In genomic region chr2:145115043-145115442, GRCm38 (mm10) we compare ENCODE assay signal across 34 mouse cellular contexts.
"Had no signal": no experiment of that assay in that cellular context is flagged by ENCODE, and none has a peak within 500 bp of the region (broad histone marks: within the 10 kb centered on the region; RNA-seq: fewer than 3 reads in every experiment).

No protein-coding gene starts in this region.

- H3K36me3 ChIP-seq: heart, embryonic 10.5 days; heart, embryonic 12.5 days; heart, embryonic 13.5 days; heart, embryonic 15.5 days; hindbrain, embryonic 10.5 days; hindbrain, embryonic 12.5 days; hindbrain, embryonic 13.5 days; hindbrain, embryonic 15.5 days; intestine, embryonic 15.5 days; kidney, embryonic 15.5 days had no signal

- H3K9ac ChIP-seq: heart, embryonic 12.5 days; heart, embryonic 13.5 days; heart, embryonic 15.5 days; hindbrain, embryonic 12.5 days; hindbrain, embryonic 13.5 days; hindbrain, embryonic 14.5 days; hindbrain, embryonic 15.5 days; intestine, embryonic 15.5 days; kidney, embryonic 15.5 days had no signal

- H3K4me1 ChIP-seq: heart, embryonic 10.5 days; heart, embryonic 12.5 days; heart, embryonic 15.5 days; hindbrain, embryonic 10.5 days; hindbrain, embryonic 12.5 days; hindbrain, embryonic 13.5 days; hindbrain, embryonic 15.5 days; intestine, embryonic 15.5 days; kidney, embryonic 15.5 days had no signal

- H3K4me2 ChIP-seq: heart, embryonic 11.5 days; heart, embryonic 12.5 days; heart, embryonic 13.5 days; heart, embryonic 15.5 days; hindbrain, embryonic 12.5 days; hindbrain, embryonic 13.5 days; hindbrain, embryonic 14.5 days; hindbrain, embryonic 15.5 days; intestine, embryonic 15.5 days; kidney, embryonic 15.5 days had no signal

- H3K27ac ChIP-seq: heart, embryonic 10.5 days; heart, embryonic 13.5 days; heart, embryonic 15.5 days; hindbrain, embryonic 10.5 days; hindbrain, embryonic 12.5 days; hindbrain, embryonic 13.5 days; hindbrain, embryonic 14.5 days; hindbrain, embryonic 15.5 days; hindbrain, postnatal 0 days; intestine, embryonic 15.5 days; kidney, embryonic 15.5 days; kidney, postnatal 0 days had no signal

- H3K27me3 ChIP-seq: heart, embryonic 12.5 days; heart, embryonic 13.5 days; heart, embryonic 15.5 days; hindbrain, embryonic 12.5 days; hindbrain, embryonic 13.5 days; hindbrain, embryonic 15.5 days; intestine, embryonic 15.5 days; kidney, embryonic 15.5 days had no signal

- ATAC-seq: hindbrain, embryonic 16.5 days; hindbrain, postnatal 0 days; inflammation-experienced regulatory T-cells, adult 6 months; intestine, embryonic 15.5 days; intestine, embryonic 16.5 days; intestine, postnatal 0 days had no signal

- H3K4me3 ChIP-seq: heart, embryonic 10.5 days; heart, embryonic 12.5 days; heart, embryonic 13.5 days; heart, embryonic 15.5 days; hindbrain, embryonic 10.5 days; hindbrain, embryonic 12.5 days; hindbrain, embryonic 13.5 days; hindbrain, embryonic 15.5 days; intestine, embryonic 15.5 days; kidney, embryonic 15.5 days had no signal

- H3K9me3 ChIP-seq: heart, embryonic 10.5 days; heart, embryonic 12.5 days; heart, embryonic 13.5 days; heart, embryonic 15.5 days; hindbrain, embryonic 10.5 days; hindbrain, embryonic 12.5 days; hindbrain, embryonic 13.5 days; hindbrain, embryonic 15.5 days; intestine, embryonic 15.5 days; kidney, embryonic 15.5 days had no signal

- DNase-seq: heart, postnatal 10 days; heart, postnatal 14 days; heart, postnatal 36 days; heart, postnatal 4 days; kidney, adult 11 months; kidney, adult 18-20 months; kidney, adult 2 months; kidney, adult 8-10 months; kidney, adult 9 months; kidney, postnatal 10 days; kidney, postnatal 14 days; kidney, postnatal 25 days; kidney, postnatal 36 days; kidney, postnatal 4 days; layer of hippocampus, adult 9-11 months; layer of hippocampus, postnatal 36 days had no signal
